Mouse (Mus musculus): ENCODE measurements at regions not wholly inside any gene's neighbourhood (a gene's known extent, or its start where the extent isn't known, plus 50 kb on each side); places are given as distances from the start of the nearest gene placed in this dataset.

GRCm38 (mm10) chr15:85672931-85673330 is 61.9 kb upstream of the Ppara start:
- TF ChIP-seq CTCF (IDR thresholded peaks at IDR 0.05): no peak
- TF ChIP-seq EP300 (IDR thresholded peaks at IDR 0.05): no peak

All from lung, postnatal 0 days (tissue).